Mouse (Mus musculus) lung, postnatal 25 days (tissue): Measurements from ENCODE around the gene Soga1.
A peak's percentile ranks its signal among the peaks of the same experiment; 100 is the strongest.

Experiments
- DNase-seq: peaks from one replicate; pipeline ENCODE4 v3.0.0; 2022; ENCODE audit warnings: low spot score

Gene Soga1

GRCm38 (mm10) chr2:157078793-157079700 is at the start of gene Soga1:
TSS of gene Soga1 (minus strand) at chr2:157079254.
- peak; percentile 87 for DNase-seq

GRCm38 (mm10) chr2:157128072-157128471 is 49.0 kb upstream of the Soga1 start:
- no peak for DNase-seq

GRCm38 (mm10) chr2:157127370-157127769 is 48.3 kb upstream of the Soga1 start:
- no peak for DNase-seq

GRCm38 (mm10) chr2:157125246-157125645 is 46.2 kb upstream of the Soga1 start:
- no peak for DNase-seq

GRCm38 (mm10) chr2:157121766-157122165 is 42.7 kb upstream of the Soga1 start:
- DNase-seq, result no peak

- DNase-seq, result no peak
These were observed 40.0 kb upstream of the Soga1 start for GRCm38 (mm10) chr2:157119075-157119474.

- no peak for DNase-seq
These were observed 39.5 kb upstream of the Soga1 start for GRCm38 (mm10) chr2:157118556-157118955.

- DNase-seq, result no peak
These were observed 37.9 kb upstream of the Soga1 start for GRCm38 (mm10) chr2:157116964-157117363.

GRCm38 (mm10) chr2:157108236-157108635 is 29.2 kb upstream of the Soga1 start:
- no peak for DNase-seq

- no peak for DNase-seq
These were observed 25.4 kb upstream of the Soga1 start for GRCm38 (mm10) chr2:157104454-157104853.

- no peak for DNase-seq
These were observed 23.2 kb upstream of the Soga1 start for GRCm38 (mm10) chr2:157102256-157102655.

GRCm38 (mm10) chr2:157101650-157102049 is 22.6 kb upstream of the Soga1 start:
- no peak for DNase-seq

GRCm38 (mm10) chr2:157100319-157100605 is 21.2 kb upstream of the Soga1 start:
- DNase-seq, result no peak

- peak; percentile 49 for DNase-seq
These were observed 20.7 kb upstream of the Soga1 start for GRCm38 (mm10) chr2:157099532-157100318.

- DNase-seq, result peak; percentile 75
These were observed 16.1 kb upstream of the Soga1 start for GRCm38 (mm10) chr2:157095005-157095755.

- DNase-seq, result no peak
These were observed 13.0 kb upstream of the Soga1 start for GRCm38 (mm10) chr2:157092024-157092423.

- DNase-seq, result no peak
These were observed 8.7 kb upstream of the Soga1 start for GRCm38 (mm10) chr2:157087536-157088317.

- no peak for DNase-seq
These were observed 7.7 kb upstream of the Soga1 start, which contains the start of gene Tldc2 for GRCm38 (mm10) chr2:157086796-157087195. TSS of gene Tldc2 (plus strand) at chr2:157087055.

GRCm38 (mm10) chr2:157084831-157085585 is 6.0 kb upstream of the Soga1 start:
- no peak for DNase-seq

- no peak for DNase-seq
These were observed 2.9 kb upstream of the Soga1 start for GRCm38 (mm10) chr2:157081960-157082359.

- no peak for DNase-seq
These were observed 2.3 kb upstream of the Soga1 start for GRCm38 (mm10) chr2:157081331-157081730.
